Mouse (Mus musculus): Measurements from ENCODE around the gene Plxnb1. TPM values are rescaled to one million over a fixed set of nuclear protein-coding genes. Genes with fewer than 3 reads are reported as not detected.
A peak's percentile ranks its signal among the peaks of the same experiment; 100 is the strongest.

The Plxnb1 gene
- polyA plus RNA-seq, 1 experiment = 61.4 TPM

GRCm38 (mm10) chr9:109107341-109107740, 12.2 kb downstream of the Plxnb1 start:
- Histone ChIP-seq H3K4me1 (ENCODE audit: control insufficient read depth, insufficient read depth, low read length) (no peaks in the 10 kb centered on the region), H3K4me3 (replicated peaks; ENCODE audit: extremely low read depth, low read depth, low read length) (no peak overlapping the region)
- no peak for DNase-seq
- WGBS = 61% methylated on average over 6 of the region's 6 CpGs
- TF ChIP-seq POLR2A (IDR thresholded peaks at IDR 0.05; ENCODE audit: borderline replicate concordance, extremely low read depth, low read depth, low read length) (no peak), CTCF (IDR thresholded peaks at IDR 0.05; ENCODE audit: insufficient read depth, low read length) (no peak)

GRCm38 (mm10) chr9:109110240-109110639, 15.1 kb downstream of the Plxnb1 start:
- no peak overlapping the region for H3K4me3 ChIP-seq (replicated peaks; ENCODE audit: extremely low read depth, low read depth, low read length)
- 94% methylated on average over 11 of the region's 11 CpGs for WGBS
- TF ChIP-seq CTCF (IDR thresholded peaks at IDR 0.05; ENCODE audit: insufficient read depth, low read length) = no peak
- TF ChIP-seq POLR2A (IDR thresholded peaks at IDR 0.05; ENCODE audit: borderline replicate concordance, extremely low read depth, low read depth, low read length) = no peak
- DNase-seq = no peak
- H3K4me1 ChIP-seq (ENCODE audit: control insufficient read depth, insufficient read depth, low read length) = no peaks in the 10 kb centered on the region

- TF ChIP-seq POLR2A (IDR thresholded peaks at IDR 0.05; ENCODE audit: borderline replicate concordance, extremely low read depth, low read depth, low read length) (no peak), CTCF (IDR thresholded peaks at IDR 0.05; ENCODE audit: insufficient read depth, low read length) (no peak)
- Histone ChIP-seq H3K4me1 (ENCODE audit: control insufficient read depth, insufficient read depth, low read length) (no peaks in the 10 kb centered on the region), H3K4me3 (replicated peaks; ENCODE audit: extremely low read depth, low read depth, low read length) (no peak overlapping the region)
- 79% methylated on average over 4 of the region's 4 CpGs for WGBS
- no peak for DNase-seq
Observed at GRCm38 (mm10) chr9:109111101-109111500, 15.9 kb downstream of the Plxnb1 start.

GRCm38 (mm10) chr9:109111591-109111990, 16.4 kb downstream of the Plxnb1 start:
- no peak for TF ChIP-seq POLR2A (IDR thresholded peaks at IDR 0.05; ENCODE audit: borderline replicate concordance, extremely low read depth, low read depth, low read length)
- no peak for TF ChIP-seq CTCF (IDR thresholded peaks at IDR 0.05; ENCODE audit: insufficient read depth, low read length)
- WGBS = 95% methylated on average over 9 of the region's 9 CpGs
- no peak overlapping the region for H3K4me3 ChIP-seq (replicated peaks; ENCODE audit: extremely low read depth, low read depth, low read length)
- DNase-seq = no peak
- H3K4me1 ChIP-seq (ENCODE audit: control insufficient read depth, insufficient read depth, low read length) = no peaks in the 10 kb centered on the region

GRCm38 (mm10) chr9:109113331-109113730, 18.1 kb downstream of the Plxnb1 start:
- no peak for DNase-seq
- Histone ChIP-seq H3K4me3 (replicated peaks; ENCODE audit: extremely low read depth, low read depth, low read length) (no peak overlapping the region), H3K4me1 (ENCODE audit: control insufficient read depth, insufficient read depth, low read length) (0 out of 2 replicates have a peak, but pooled peaks cover 2% of the 10 kb centered on the region)
- TF ChIP-seq CTCF (IDR thresholded peaks at IDR 0.05; ENCODE audit: insufficient read depth, low read length) = no peak
- no peak for TF ChIP-seq POLR2A (IDR thresholded peaks at IDR 0.05; ENCODE audit: borderline replicate concordance, extremely low read depth, low read depth, low read length)
- WGBS = 82% methylated on average over 8 of the region's 8 CpGs

- Histone ChIP-seq H3K4me3 (replicated peaks; ENCODE audit: extremely low read depth, low read depth, low read length) (no peak overlapping the region), H3K4me1 (ENCODE audit: control insufficient read depth, insufficient read depth, low read length) (0 out of 2 replicates have a peak, but pooled peaks cover 2% of the 10 kb centered on the region)
- no peak for TF ChIP-seq CTCF (IDR thresholded peaks at IDR 0.05; ENCODE audit: insufficient read depth, low read length)
- no peak for TF ChIP-seq POLR2A (IDR thresholded peaks at IDR 0.05; ENCODE audit: borderline replicate concordance, extremely low read depth, low read depth, low read length)
- WGBS = 95% methylated on average over 11 of the region's 11 CpGs
- no peak for DNase-seq
Observed at GRCm38 (mm10) chr9:109114276-109114675, 19.1 kb downstream of the Plxnb1 start.

GRCm38 (mm10) chr9:109114871-109115270, 19.7 kb downstream of the Plxnb1 start:
- no peak for TF ChIP-seq POLR2A (IDR thresholded peaks at IDR 0.05; ENCODE audit: borderline replicate concordance, extremely low read depth, low read depth, low read length)
- TF ChIP-seq CTCF (IDR thresholded peaks at IDR 0.05; ENCODE audit: insufficient read depth, low read length) = no peak
- DNase-seq = no peak

GRCm38 (mm10) chr9:109116205-109116604, 21.0 kb downstream of the Plxnb1 start:
- Histone ChIP-seq H3K4me1 (ENCODE audit: control insufficient read depth, insufficient read depth, low read length) (peaks cover 5% of the 10 kb centered on the region), H3K4me3 (replicated peaks; ENCODE audit: extremely low read depth, low read depth, low read length) (no peak overlapping the region)
- no peak for DNase-seq
- 84% methylated on average over 10 of the region's 10 CpGs for WGBS
- no peak for TF ChIP-seq POLR2A (IDR thresholded peaks at IDR 0.05; ENCODE audit: borderline replicate concordance, extremely low read depth, low read depth, low read length)

More at GRCm38 (mm10) chr9:109114871-109115270, 19.7 kb downstream of the Plxnb1 start:
- peaks cover 5% of the 10 kb centered on the region for H3K4me1 ChIP-seq (ENCODE audit: control insufficient read depth, insufficient read depth, low read length)
- H3K4me3 ChIP-seq (replicated peaks; ENCODE audit: extremely low read depth, low read depth, low read length) = no peak overlapping the region
- 89% methylated on average over 7 of the region's 7 CpGs for WGBS

GRCm38 (mm10) chr9:109118106-109118505, 22.9 kb downstream of the Plxnb1 start:
- DNase-seq = peak; percentile 14

GRCm38 (mm10) chr9:109119571-109119970, 24.4 kb downstream of the Plxnb1 start:
- TF ChIP-seq CTCF (IDR thresholded peaks at IDR 0.05; ENCODE audit: insufficient read depth, low read length) = no peak
- no peak for TF ChIP-seq POLR2A (IDR thresholded peaks at IDR 0.05; ENCODE audit: borderline replicate concordance, extremely low read depth, low read depth, low read length)
- peak; percentile 15 for DNase-seq
- 69% methylated on average over 9 of the region's 9 CpGs for WGBS
- H3K4me3 ChIP-seq (replicated peaks; ENCODE audit: extremely low read depth, low read depth, low read length) = no peak overlapping the region
- H3K4me1 ChIP-seq (ENCODE audit: control insufficient read depth, insufficient read depth, low read length) = peaks cover 5% of the 10 kb centered on the region

More at GRCm38 (mm10) chr9:109118106-109118505, 22.9 kb downstream of the Plxnb1 start:
- 68% methylated on average over 4 of the region's 4 CpGs for WGBS
- H3K4me1 ChIP-seq (ENCODE audit: control insufficient read depth, insufficient read depth, low read length) = peaks cover 5% of the 10 kb centered on the region
- no peak overlapping the region for H3K4me3 ChIP-seq (replicated peaks; ENCODE audit: extremely low read depth, low read depth, low read length)
- TF ChIP-seq POLR2A (IDR thresholded peaks at IDR 0.05; ENCODE audit: borderline replicate concordance, extremely low read depth, low read depth, low read length) (no peak), CTCF (IDR thresholded peaks at IDR 0.05; ENCODE audit: insufficient read depth, low read length) (no peak)

All from lung, adult 2 months (tissue).